Mouse (Mus musculus) right cerebral cortex, adult 18-20 months (tissue): ENCODE results near the gene Fam163a.
"Not testable (repeated sequence)": the region's sequence is repeated elsewhere in the genome, so short reads cannot be mapped to it uniquely, and the experiment has no call there.

Experiments
- DNase-seq: peaks from one replicate; pipeline ENCODE4 v3.0.0; 2022; ENCODE audit warnings: mixed read lengths

Gene Fam163a

DNA sequence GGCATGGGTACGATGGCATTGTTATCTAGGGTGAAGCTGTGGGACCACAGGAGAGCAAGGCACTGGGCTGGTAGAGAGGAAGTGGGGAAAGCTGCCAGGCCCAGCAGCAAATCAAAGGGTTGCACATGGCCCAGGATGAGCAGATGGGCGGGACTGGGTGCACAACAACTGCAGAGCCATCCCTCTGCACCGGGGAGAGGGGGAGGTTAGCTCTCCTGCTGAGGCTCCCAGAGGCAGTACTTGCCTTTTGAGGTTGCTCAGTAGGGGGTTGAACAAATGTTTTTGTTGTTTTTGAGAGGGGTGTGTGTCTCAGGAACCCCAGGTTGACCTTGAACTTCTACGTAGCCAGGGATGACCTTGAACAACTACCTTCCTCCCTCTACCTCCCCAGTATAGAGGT, 128.4 kb downstream of the Fam163a start:
- no peak for DNase-seq

- DNase-seq, result no peak
These were observed 130.3 kb downstream of the Fam163a start for GRCm38 (mm10) chr1:156074575-156074974.

- DNase-seq, result no peak
These were observed 131.5 kb downstream of the Fam163a start for GRCm38 (mm10) chr1:156073169-156073821.

DNA sequence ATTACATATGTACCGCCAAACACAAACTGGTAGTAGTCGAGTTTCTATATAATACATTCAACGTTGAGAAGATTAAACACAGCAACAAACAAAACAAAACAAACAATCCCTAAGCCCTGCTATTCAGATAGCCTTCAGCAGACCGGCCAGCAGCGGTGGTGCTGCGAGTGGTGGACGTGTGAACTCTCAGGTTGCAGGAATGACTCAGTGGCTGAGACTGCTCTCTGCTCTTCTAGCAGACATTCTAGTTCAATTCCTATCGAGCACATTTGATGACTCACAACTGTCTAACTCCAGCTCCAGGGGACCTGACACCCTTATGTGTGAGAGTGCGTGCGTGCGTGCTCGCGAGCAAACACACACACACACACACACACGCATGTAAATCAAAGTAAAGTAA, 134.7 kb downstream of the Fam163a start:
- no peak for DNase-seq

DNA sequence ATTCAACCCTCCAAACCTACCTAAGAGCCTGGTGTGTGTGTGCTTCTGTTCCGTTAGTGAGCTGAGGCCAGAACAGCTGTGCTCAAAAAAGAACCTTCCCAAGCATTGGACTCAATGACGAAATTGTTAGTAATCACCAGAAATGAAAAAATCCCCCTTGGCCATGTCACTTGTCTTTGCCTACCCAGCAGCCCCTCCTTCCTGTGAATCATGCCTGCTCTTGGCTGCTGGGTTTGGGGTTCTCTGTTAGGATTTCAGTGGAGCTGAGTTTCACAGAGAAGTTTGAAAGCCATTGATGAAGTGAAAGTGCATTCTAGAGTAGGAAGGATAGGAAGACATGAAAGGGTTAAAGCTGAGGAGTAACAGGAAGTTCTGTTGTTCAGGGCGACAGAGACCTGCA, 138.7 kb downstream of the Fam163a start:
- no peak for DNase-seq

DNA sequence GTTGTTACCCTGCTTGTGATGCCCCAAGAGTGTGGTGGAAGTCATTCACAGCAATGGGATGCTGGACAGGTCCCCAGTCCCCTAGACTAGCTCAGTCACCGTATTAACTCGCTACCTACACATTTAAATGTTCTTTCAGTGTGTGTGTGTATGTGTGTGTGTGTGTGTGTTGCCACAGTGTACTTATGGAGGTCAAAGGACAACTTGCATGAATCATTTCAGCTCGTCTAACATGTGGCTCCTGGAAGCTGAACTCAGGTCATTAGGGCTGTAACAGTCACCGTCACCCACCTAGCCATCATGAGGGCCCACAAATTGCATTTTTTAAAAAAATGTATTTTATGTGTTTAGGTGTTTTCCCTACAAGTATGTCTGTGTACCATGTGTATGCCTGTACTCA, 142.6 kb downstream of the Fam163a start:
- no peak for DNase-seq

DNA sequence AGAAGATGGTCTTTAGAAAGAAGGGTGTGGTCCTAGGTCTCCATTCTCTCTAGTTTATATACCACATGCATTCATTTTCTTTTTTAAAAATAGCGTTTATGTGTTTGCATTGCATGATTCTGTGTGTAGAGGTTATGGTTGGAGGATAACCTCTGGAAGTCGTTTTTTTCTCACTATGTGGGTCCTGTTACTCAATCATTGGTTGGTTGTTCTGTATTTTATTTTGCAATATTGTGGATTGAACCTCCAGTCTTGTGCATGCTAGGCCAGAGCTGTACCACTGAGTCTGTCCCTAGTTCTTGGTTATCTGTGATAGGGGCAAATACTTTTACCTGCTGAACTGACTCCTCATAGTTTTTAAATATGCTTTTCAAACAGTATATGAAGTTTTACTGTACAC, 146.6 kb downstream of the Fam163a start:
- no peak for DNase-seq

- no peak for DNase-seq
These were observed 158.1 kb downstream of the Fam163a start for GRCm38 (mm10) chr1:156046688-156047087.

- no peak for DNase-seq
These were observed 160.6 kb downstream of the Fam163a start for GRCm38 (mm10) chr1:156044211-156044611.

DNA sequence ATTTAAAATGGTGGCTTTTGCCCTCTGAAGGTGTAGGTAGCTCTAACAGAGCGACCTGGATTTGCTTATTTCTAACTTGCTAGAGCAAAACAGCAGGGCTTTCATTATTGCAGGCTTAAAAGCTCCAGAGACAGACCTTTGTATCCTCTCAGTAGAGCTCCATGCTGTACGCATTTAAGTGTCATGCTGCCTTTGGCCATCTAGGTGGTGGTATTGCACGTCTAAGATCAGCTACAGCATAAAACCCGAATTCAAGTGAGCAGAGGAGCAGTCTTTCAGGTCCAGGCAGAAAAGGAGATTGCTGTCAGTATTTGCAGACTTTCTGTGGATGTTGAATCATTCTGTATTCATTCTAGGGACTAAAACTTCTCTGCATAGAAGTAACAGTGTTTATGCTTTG, 161.8 kb downstream of the Fam163a start:
- DNase-seq, result peak; percentile 28

DNA sequence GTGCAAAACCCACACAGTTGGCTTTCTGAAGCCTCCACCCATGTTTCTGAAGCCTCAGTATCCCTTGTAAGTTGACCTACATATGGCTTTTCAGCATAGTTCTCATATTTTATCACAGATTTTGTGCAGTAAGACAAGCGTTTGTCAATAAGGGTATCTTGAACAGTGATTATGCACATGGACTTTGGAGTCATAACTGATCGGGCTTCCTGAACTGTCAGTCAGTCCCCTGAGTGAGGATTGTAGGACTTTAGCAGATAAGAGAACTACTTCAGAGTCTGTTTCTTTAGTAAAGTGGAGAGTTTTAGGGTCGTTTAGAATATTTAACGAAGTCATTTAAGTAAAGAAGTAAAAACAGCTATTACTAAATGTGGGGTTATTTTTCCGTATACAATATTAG, 162.3 kb downstream of the Fam163a start:
- DNase-seq, result no peak

GRCm38 (mm10) chr1:156041451-156042241, 163.2 kb downstream of the Fam163a start:
- no peak for DNase-seq

DNA sequence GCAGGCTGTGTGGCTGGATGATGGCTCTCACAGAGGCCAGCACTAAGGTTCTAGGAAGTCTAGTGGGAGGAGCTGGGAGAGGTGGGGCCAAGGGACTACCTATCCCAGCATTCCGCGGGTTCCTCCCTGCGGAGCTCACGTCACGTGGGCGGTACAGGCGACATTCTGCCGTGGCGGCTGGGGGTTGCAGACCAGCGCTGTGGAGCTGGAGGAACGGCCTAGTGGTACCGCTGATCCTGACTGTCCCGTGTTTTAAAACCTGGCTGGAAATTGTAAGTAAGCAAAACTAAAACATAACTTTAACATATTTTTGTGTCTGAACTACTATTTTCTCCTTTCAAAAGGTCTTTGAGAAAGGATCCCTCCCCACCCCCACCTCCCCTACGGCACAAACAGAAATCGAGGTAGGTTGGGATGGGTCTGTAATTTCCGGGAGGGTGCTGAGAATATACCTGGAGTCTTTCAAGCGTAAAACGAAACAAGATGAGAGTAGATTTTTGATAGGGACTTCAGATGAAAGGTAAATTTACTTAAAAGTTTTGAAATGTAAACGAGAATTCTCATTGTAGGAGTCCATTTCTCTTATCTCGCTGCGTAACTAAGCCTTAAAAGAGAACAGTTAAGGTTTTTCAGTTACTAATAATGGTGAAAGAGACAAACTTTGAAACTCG, 164.0 kb downstream of the Fam163a start:
- DNase-seq, result peak; percentile 95

- DNase-seq, result not testable (repeated sequence)
These were observed 164.8 kb downstream of the Fam163a start for GRCm38 (mm10) chr1:156039989-156040388.

GRCm38 (mm10) chr1:156037144-156037583, 167.7 kb downstream of the Fam163a start:
- no peak for DNase-seq

- DNase-seq, result peak; percentile 99
These were observed 168.7 kb downstream of the Fam163a start, which contains the start of gene Tor1aip1 for GRCm38 (mm10) chr1:156035930-156036737. TSS of gene Tor1aip1 (minus strand) at chr1:156036480.

DNA sequence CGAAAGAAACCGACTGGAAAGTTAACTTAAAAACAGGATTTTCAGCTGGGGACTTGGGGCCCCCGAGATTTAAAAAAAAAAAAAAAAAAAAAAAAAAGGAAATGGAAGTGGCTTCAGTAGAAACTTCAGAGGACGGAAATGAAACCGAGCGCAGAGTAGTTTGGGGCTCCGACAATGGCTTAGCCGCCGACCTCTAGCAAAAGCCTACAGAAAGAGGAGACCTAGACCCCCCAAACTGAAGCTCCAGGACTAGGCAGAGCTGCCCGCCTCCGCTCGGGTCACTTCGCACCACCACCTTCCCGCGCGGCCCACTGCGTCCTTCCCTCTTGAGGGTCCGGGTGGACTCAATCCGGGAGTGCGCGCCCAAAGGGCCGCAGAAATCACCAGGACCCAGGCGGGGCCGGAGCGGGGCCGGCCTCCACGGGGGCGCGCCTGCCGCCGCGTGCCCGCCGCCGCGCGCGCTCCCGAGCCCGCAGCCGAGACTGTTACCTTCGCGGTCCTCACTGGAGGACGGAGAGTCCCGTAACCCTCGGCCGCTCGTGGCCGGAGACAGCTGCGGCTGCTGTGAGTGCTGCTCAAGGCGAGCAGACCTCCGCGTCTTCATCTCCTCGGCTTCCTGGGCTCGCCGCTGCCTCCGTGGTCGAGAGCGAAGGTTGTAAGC, 169.4 kb downstream of the Fam163a start, which contains the start of gene Tor1aip2:
Gene Tor1aip2 (plus strand): TSS at position 135 of the 661 bp plus-strand sequence.
- DNase-seq, result peak; percentile 76

GRCm38 (mm10) chr1:156034661-156035060, 170.2 kb downstream of the Fam163a start:
- DNase-seq, result no peak

GRCm38 (mm10) chr1:156033921-156034320, 170.9 kb downstream of the Fam163a start:
- DNase-seq, result no peak

- DNase-seq, result no peak
These were observed 176.4 kb downstream of the Fam163a start for GRCm38 (mm10) chr1:156028340-156028975.

DNA sequence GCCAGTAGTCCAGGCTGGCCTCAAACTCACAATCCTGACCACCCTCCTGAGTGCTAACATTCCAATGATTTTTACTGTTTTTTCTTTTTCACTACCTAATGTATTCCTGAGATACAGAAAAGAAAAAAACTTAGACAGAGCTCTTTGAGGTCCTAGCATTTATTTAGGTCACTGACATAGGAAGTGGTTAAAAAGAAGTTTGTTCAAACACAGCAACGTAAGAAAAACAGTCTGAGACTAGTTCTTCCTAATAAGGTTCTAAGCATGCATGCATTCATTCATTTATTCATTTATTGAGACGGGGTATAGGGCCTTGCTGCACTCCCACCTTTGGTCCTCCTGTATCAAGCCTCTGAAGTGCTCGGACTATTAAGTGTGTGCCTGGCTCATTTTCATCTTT, 177.0 kb downstream of the Fam163a start:
- DNase-seq, result no peak
